Mouse (Mus musculus) embryo, embryonic 10.5 days (tissue): Measurements from ENCODE around the gene Cdh20.
"Not testable (repeated sequence)": the region's sequence is repeated elsewhere in the genome, so short reads cannot be mapped to it uniquely, and the experiment has no call there.

ENCODE experiments used
- DNase-seq: peaks from one replicate; pipeline ENCODE4 v3.0.0-alpha.2; 2015; ENCODE audit warnings: low spot score

Cdh20 gene

GRCm38 (mm10) chr1:104916507-104916906 lies 148.2 kb downstream of the Cdh20 start:
- peak; percentile 24 for DNase-seq

GRCm38 (mm10) chr1:104917307-104917836 lies 149.0 kb downstream of the Cdh20 start:
- DNase-seq = peak; percentile 19

DNA sequence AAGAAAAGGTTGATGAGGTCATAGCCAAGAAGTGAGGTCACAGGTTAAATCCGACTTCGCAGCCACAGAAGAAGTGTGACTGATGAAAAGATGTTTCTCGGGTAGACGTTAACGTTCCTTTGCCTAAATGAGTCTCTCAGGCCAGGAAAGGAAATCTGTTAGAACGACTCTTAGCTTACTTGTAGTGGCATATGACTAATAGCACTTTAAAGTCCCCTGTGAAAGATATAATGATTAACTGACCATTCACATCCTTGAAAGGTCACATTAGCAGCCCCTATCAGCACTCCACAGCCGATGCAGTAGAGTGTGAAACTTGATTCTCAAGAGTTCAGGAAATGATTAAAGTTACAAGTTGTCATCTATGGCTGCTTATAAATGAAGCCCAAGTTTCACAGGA lies 164.7 kb downstream of the Cdh20 start:
- peak; percentile 49 for DNase-seq

DNA sequence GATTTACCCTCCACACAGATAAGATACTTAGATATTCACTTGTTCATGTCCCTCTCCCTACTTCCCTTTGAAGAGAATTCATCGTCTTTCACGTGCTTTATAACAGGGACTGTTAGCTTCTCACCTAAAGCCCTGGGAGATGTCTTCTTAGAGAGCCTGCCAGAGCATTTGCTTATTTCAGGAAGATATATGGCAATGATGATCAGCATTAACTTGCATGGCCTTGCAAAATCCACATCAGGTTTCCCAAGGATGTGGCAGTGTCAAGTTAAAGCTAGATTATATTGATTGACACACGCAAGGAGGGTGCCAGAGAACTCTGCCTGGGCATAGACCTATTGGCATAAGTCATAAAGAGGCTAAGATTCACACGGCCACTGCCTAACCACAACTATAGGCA lies 168.6 kb downstream of the Cdh20 start:
- no peak for DNase-seq

DNA sequence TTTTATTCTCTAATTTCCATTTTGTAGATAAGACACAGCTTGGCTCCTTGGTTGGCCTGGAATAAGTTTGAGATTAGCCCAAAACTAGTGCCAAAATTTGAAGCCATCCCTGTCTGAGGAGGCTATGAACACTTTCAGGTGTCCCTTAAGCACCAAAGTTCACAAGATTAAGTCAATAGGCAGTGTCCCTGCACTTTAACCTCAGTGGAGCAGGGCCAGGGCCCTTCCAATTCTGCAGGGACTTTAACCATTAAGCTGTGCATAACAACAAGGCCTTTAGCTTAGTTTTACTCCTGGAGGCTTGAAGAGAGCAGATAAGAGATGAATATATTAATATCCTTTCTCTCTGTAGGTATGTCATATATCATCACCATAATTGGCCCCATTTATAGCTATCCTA lies 170.8 kb downstream of the Cdh20 start:
- DNase-seq = no peak

GRCm38 (mm10) chr1:104944470-104945109 lies 176.3 kb downstream of the Cdh20 start:
- peak; percentile 79 for DNase-seq

DNA sequence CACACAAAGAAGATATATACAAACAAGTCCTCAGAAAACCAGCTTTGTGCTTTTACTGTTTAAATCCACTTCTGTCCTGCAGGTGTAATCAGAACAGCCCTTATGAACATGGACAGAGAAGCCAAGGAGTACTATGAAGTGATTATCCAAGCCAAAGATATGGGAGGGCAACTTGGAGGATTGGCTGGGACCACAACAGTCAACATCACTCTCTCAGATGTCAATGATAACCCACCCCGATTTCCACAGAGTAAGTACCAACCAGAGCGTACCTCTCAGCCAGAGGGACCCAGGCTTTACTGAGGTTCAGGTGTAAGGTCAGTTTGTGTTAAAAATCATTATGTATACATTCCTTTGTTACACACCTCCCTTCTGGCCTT lies 176.8 kb downstream of the Cdh20 start:
- no peak for DNase-seq

DNA sequence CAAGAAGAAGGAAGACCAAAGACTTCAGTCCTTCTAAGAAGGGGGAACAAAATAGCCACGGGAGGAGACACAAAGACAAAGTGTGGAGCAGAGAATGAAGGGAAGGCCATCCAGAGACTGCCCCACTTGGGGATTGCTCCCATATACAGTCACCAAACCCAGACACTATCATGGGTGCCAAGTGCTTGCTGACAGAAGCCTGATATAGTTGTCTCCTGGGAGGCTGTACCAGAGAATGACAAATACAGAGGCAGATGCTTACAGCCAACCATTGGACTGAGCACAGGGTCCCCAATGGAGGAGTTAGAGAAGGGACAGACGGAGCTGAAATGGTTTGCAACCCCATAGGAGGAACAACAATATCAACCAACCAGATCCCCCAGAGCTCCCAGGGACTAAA lies 181.3 kb downstream of the Cdh20 start:
- not testable (repeated sequence) for DNase-seq

GRCm38 (mm10) chr1:104957046-104957445 lies 188.7 kb downstream of the Cdh20 start:
- peak; percentile 53 for DNase-seq

DNA sequence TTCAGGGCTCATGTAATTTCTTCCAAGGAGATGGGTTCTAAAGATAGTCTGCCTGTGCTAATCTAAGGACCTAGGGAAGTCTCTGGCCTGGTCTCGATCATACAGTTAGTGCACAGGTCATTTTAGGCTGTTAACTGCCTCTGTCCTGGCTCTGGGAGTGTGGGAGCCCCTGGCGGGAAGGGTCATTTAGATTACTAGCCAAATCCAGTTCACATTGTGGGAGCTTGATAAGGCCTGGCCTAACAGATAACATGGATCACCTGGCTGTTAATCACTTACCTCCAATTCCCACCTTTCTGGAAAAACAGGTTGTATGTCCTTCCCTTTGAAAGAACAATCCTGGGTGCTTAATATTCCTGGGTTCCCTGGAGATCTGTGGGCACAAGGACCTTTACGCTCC lies 193.3 kb downstream of the Cdh20 start:
- no peak for DNase-seq

GRCm38 (mm10) chr1:104962257-104962656 lies 193.9 kb downstream of the Cdh20 start:
- no peak for DNase-seq

GRCm38 (mm10) chr1:104979068-104979467 lies 210.7 kb downstream of the Cdh20 start:
- DNase-seq = peak; percentile 43

- no peak for DNase-seq
These were observed 211.9 kb downstream of the Cdh20 start for GRCm38 (mm10) chr1:104980273-104980672.

DNA sequence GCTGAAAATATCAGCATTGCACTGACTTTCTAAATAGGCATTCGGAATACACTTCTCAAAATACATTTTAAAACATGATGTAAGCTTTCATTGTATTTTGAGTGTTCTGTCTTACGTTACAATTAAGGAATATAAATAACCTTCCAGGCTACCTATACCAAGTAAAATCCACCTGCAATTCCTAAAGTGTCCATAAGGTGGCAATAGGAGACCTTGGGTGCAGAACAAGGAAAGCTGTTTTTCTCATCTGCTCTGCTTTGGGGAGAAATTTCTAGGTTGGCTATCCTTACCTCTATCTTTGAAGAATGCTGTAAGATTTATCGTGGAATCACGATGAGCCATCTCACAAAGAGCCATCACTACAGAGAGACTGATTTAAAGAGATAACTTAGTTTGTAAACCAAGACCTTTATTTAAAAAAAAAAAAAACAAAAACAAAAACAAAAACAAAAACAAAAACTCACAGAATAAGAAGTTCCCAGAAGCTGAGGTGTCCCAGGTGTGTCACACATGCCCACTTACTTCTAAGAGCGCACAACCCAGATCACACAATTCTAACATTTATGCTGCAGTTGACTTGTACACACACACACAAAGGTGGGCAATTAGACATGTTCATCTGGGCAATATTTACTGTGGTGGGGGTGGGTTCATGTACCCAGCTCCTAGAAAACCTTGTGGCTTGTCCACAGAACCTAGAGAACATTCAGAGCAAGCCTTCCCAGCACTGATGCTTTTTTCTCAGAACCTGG lies 218.1 kb downstream of the Cdh20 start:
- DNase-seq = peak; percentile 88

- no peak for DNase-seq
These were observed 219.2 kb downstream of the Cdh20 start for GRCm38 (mm10) chr1:104987526-104987925.

DNA sequence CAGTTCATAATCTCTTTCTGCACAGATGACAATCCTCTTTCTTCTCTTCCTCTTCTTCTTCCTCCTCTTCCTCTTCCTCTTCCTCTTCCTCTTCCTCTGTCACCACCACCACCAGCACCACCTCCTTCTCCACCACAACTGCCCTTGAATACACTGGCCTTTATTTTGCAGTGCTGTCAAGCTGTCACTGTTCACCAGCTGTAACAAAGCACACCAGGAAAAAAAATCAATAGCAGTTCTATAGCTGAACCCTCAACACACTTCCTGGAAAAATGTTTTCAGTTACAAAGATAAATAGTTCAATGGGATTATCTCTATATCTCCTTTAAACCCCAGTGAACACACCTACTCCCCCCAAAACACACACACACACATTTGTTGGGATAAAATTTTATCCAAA lies 224.1 kb downstream of the Cdh20 start:
- DNase-seq = no peak

GRCm38 (mm10) chr1:104993905-104994611 lies 225.7 kb downstream of the Cdh20 start:
- peak; percentile 58 for DNase-seq

- DNase-seq = no peak
These were observed 226.3 kb downstream of the Cdh20 start for GRCm38 (mm10) chr1:104994612-104994986.

GRCm38 (mm10) chr1:104997814-104998213 lies 229.5 kb downstream of the Cdh20 start:
- DNase-seq = no peak

GRCm38 (mm10) chr1:105002179-105002578 lies 233.8 kb downstream of the Cdh20 start:
- peak; percentile 8 for DNase-seq

DNA sequence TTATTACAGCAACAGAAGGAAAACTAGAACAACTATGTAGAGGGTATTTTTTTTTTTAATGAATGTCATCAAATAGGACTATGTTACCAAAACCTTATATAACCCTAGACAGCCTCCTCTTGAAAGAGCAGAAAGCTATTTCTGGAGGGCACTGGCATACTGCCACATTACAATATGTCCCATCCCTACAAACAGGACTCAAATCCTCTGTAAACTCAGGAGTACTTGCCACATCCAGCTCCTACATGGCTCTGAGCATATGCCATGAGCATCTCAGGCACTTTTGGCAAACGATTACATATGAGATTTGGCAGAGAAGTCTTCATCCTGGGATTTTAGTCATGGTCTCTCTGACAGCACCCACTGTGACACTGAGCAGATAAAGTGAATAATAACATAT lies 235.5 kb downstream of the Cdh20 start:
- no peak for DNase-seq

- DNase-seq = peak; percentile 29
These were observed 244.3 kb downstream of the Cdh20 start for GRCm38 (mm10) chr1:105012616-105013015.

GRCm38 (mm10) chr1:105013291-105013690 lies 245.0 kb downstream of the Cdh20 start:
- no peak for DNase-seq
